Comparison of ENCODE assay signal across 11 mouse cellular contexts in genomic region chr11:109587638-109588374, GRCm38 (mm10). TPM values are rescaled to one million over a fixed set of nuclear protein-coding genes. Genes with fewer than 3 reads are reported as not detected.
DNase-seq lines count a peak whose midpoint lies in the region; ATAC-seq and TF ChIP-seq lines count a peak whose summit lies in the region.
"Had no signal": no experiment of that assay in that cellular context is flagged by ENCODE, and none has a peak within 500 bp of the region (broad histone marks: within the 10 kb centered on the region; RNA-seq: fewer than 3 reads in every experiment).

No protein-coding gene starts in this region.

- H3K4me3 ChIP-seq in hindbrain, embryonic 10.5 days, result no peak overlapping the region
- no peak overlapping the region for H3K4me3 ChIP-seq in hindbrain, postnatal 0 days (ENCODE audit: low read length)
- H3K4me3 ChIP-seq: hindbrain, embryonic 13.5 days; midbrain, embryonic 13.5 days had no signal

- WGBS in hindbrain, embryonic 10.5 days, result 79% methylated on average over 15 of the region's 15 CpGs
- 75% methylated on average over 15 of the region's 15 CpGs for WGBS in hindbrain, postnatal 0 days

- no peak for DNase-seq in hindbrain, embryonic 10.5 days (ENCODE audit: low spot score)
- DNase-seq in hindbrain, postnatal 0 days (ENCODE audit: low spot score), result no peak
- peak; percentile 19 to 46 for DNase-seq in kidney, postnatal 25 days
- peak; percentile 41 for DNase-seq in naive thymus-derived CD4-positive, alpha-beta T cell, adult 2 months (ENCODE audit: low read depth)
- DNase-seq in layer of hippocampus, postnatal 25 days (ENCODE audit: extremely low spot score in 1 of 2, low spot score in 1 of 2), result no peak
- no peak for DNase-seq in right cerebral cortex, postnatal 25 days
- no peak for DNase-seq in adrenal gland, adult 18-20 months (ENCODE audit: low spot score in 2 of 2)

- peaks cover 19% of the 10 kb centered on the region for H3K4me1 ChIP-seq in hindbrain, embryonic 10.5 days (replicated peaks)
- H3K4me1 ChIP-seq in hindbrain, postnatal 0 days (ENCODE audit: insufficient read depth, low read length), result no peaks in the 10 kb centered on the region
- H3K4me1 ChIP-seq: midbrain, embryonic 13.5 days had no signal

- H3K27me3 ChIP-seq in hindbrain, embryonic 10.5 days (ENCODE audit: insufficient read depth, poor library complexity, severe bottlenecking), result no peaks in the 10 kb centered on the region
- H3K27me3 ChIP-seq in hindbrain, postnatal 0 days (ENCODE audit: insufficient read depth, low read length), result no peaks in the 10 kb centered on the region
- H3K27me3 ChIP-seq: CH12.LX; hindbrain, embryonic 13.5 days; midbrain, embryonic 13.5 days had no signal

- H3K9me3 ChIP-seq in hindbrain, embryonic 10.5 days, result no peaks in the 10 kb centered on the region
- H3K9me3 ChIP-seq in hindbrain, postnatal 0 days (ENCODE audit: low read length), result no peaks in the 10 kb centered on the region
- H3K9me3 ChIP-seq: hindbrain, embryonic 13.5 days; midbrain, embryonic 13.5 days had no signal

- H3K4me2 ChIP-seq in hindbrain, postnatal 0 days (ENCODE audit: low read depth, low read length), result no peak overlapping the region
- H3K4me2 ChIP-seq: hindbrain, embryonic 13.5 days; midbrain, embryonic 13.5 days had no signal

- no peaks in the 10 kb centered on the region for H3K36me3 ChIP-seq in hindbrain, embryonic 10.5 days
- H3K36me3 ChIP-seq in hindbrain, postnatal 0 days (ENCODE audit: insufficient read depth, low read length), result no peaks in the 10 kb centered on the region
- H3K36me3 ChIP-seq: hindbrain, embryonic 13.5 days; midbrain, embryonic 13.5 days had no signal

- H3K9ac ChIP-seq in hindbrain, postnatal 0 days (replicated peaks; ENCODE audit: low read length), result no peak overlapping the region
- H3K9ac ChIP-seq: hindbrain, embryonic 13.5 days; midbrain, embryonic 13.5 days had no signal

- no peak for ATAC-seq in hindbrain, postnatal 0 days
- ATAC-seq in granulocyte monocyte progenitor cell, adult 5-6 weeks (replicated peaks; ENCODE audit: poor library complexity, severe bottlenecking), result peak; percentile 32
- ATAC-seq: midbrain, embryonic 13.5 days had no signal

- peak overlapping the region; percentile 12; the same call in 1 of the 2 replicates for H3K27ac ChIP-seq in hindbrain, embryonic 10.5 days
- no peak overlapping the region for H3K27ac ChIP-seq in hindbrain, postnatal 0 days
- H3K27ac ChIP-seq: hindbrain, embryonic 13.5 days; midbrain, embryonic 13.5 days had no signal

- no peak for TF ChIP-seq CTCF in hindbrain, postnatal 0 days (IDR thresholded peaks at IDR 0.05; ENCODE audit: low read depth)

RNA-seq across cellular contexts. Expression of gene Wipi1, which starts 24.0 kb away (rescaled TPM):
- 16.0 and 16.2 TPM in 2 replicates for polyA plus RNA-seq in hindbrain, embryonic 10.5 days (2016; fragmentation: Nextera tagmentation; extraction: Ambion mirVana)
- total RNA-seq in hindbrain, postnatal 0 days (2014; rRNA removed), result 14.6 and 23.3 TPM in 2 replicates
- 21.0 and 23.5 TPM in 2 replicates for polyA plus RNA-seq in hindbrain, postnatal 0 days (2015; fragmentation: Nextera tagmentation; extraction: Ambion mirVana)
- 5.7 and 8.4 TPM in 2 replicates for total RNA-seq in granulocyte monocyte progenitor cell, adult 5-6 weeks (2014; fragmentation: Nextera tagmentation)
- 1.6 and 6.2 TPM in 2 replicates for total RNA-seq in granulocyte monocyte progenitor cell, adult 5-6 weeks (2017)
- total RNA-seq in layer of hippocampus, postnatal 25 days (2021), result 10 to 100 TPM; 25.1 to 25.5 TPM
- total RNA-seq in adrenal gland, adult 18-20 months (2021), result 10 to 100 TPM; 18.1 to 28.9 TPM

Comparison
In these comparisons a context has a peak if more than half of its experiments do, and no peak if none do; other contexts are left out.
1. DNase-seq: peak in kidney, postnatal 25 days (2 of 2) and naive thymus-derived CD4-positive, alpha-beta T cell, adult 2 months (single experiment); none in hindbrain, embryonic 10.5 days (single experiment), hindbrain, postnatal 0 days (single experiment), layer of hippocampus, postnatal 25 days (0 of 2), right cerebral cortex, postnatal 25 days (single experiment) and adrenal gland, adult 18-20 months (0 of 2).